Mouse (Mus musculus): ENCODE data around the gene Trpm1. TPM values are rescaled to one million over a fixed set of nuclear protein-coding genes. Genes with fewer than 3 reads are reported as not detected.

The Trpm1 gene
- polyA plus RNA-seq, 1 experiment: not detected

- no peak overlapping the region for H3K4me3 ChIP-seq (replicated peaks; ENCODE audit: insufficient read depth, low read depth, low read length)
- TF ChIP-seq CTCF (IDR thresholded peaks at IDR 0.05; ENCODE audit: borderline replicate concordance, insufficient read depth, low read depth, low read length) (no peak), POLR2A (IDR thresholded peaks at IDR 0.05; ENCODE audit: borderline replicate concordance, insufficient read depth, low read length) (no peak)
- no peaks in the 10 kb centered on the region for H3K27me3 ChIP-seq (ENCODE audit: control insufficient read depth, insufficient read depth, low read length)
- 67% methylated on average over 9 of the region's 9 CpGs for WGBS
- no peak for DNase-seq
- no peaks in the 10 kb centered on the region for H3K4me1 ChIP-seq (ENCODE audit: control insufficient read depth, insufficient read depth, low read length)
- H3K27ac ChIP-seq (ENCODE audit: insufficient read depth, low read length): no peak overlapping the region
Observed at GRCm38 (mm10) chr7:64239138-64239805, 85.6 kb downstream of the Trpm1 start.

GRCm38 (mm10) chr7:64239806-64240315 is 86.2 kb downstream of the Trpm1 start:
- H3K27ac ChIP-seq (ENCODE audit: insufficient read depth, low read length): no peak overlapping the region
- peak in 1 of 2 experiments; percentile 47 for DNase-seq
- H3K4me3 ChIP-seq (replicated peaks; ENCODE audit: insufficient read depth, low read depth, low read length): no peak overlapping the region
- H3K4me1 ChIP-seq (ENCODE audit: control insufficient read depth, insufficient read depth, low read length): no peaks in the 10 kb centered on the region
- 18% methylated on average over 4 of the region's 4 CpGs for WGBS
- no peaks in the 10 kb centered on the region for H3K27me3 ChIP-seq (ENCODE audit: control insufficient read depth, insufficient read depth, low read length)
- no peak for TF ChIP-seq CTCF (IDR thresholded peaks at IDR 0.05; ENCODE audit: borderline replicate concordance, insufficient read depth, low read depth, low read length)
- TF ChIP-seq POLR2A (IDR thresholded peaks at IDR 0.05; ENCODE audit: borderline replicate concordance, insufficient read depth, low read length): no peak

- DNase-seq: no peak
- TF ChIP-seq POLR2A (IDR thresholded peaks at IDR 0.05; ENCODE audit: borderline replicate concordance, insufficient read depth, low read length) (no peak), CTCF (IDR thresholded peaks at IDR 0.05; ENCODE audit: borderline replicate concordance, insufficient read depth, low read depth, low read length) (no peak)
- H3K27ac ChIP-seq (ENCODE audit: insufficient read depth, low read length): no peak overlapping the region
- 72% methylated on average over 4 of the region's 4 CpGs for WGBS
- H3K4me3 ChIP-seq (replicated peaks; ENCODE audit: insufficient read depth, low read depth, low read length): no peak overlapping the region
- no peaks in the 10 kb centered on the region for H3K27me3 ChIP-seq (ENCODE audit: control insufficient read depth, insufficient read depth, low read length)
- H3K4me1 ChIP-seq (ENCODE audit: control insufficient read depth, insufficient read depth, low read length): no peaks in the 10 kb centered on the region
Observed at GRCm38 (mm10) chr7:64242424-64242823, 88.8 kb downstream of the Trpm1 start.

DNA sequence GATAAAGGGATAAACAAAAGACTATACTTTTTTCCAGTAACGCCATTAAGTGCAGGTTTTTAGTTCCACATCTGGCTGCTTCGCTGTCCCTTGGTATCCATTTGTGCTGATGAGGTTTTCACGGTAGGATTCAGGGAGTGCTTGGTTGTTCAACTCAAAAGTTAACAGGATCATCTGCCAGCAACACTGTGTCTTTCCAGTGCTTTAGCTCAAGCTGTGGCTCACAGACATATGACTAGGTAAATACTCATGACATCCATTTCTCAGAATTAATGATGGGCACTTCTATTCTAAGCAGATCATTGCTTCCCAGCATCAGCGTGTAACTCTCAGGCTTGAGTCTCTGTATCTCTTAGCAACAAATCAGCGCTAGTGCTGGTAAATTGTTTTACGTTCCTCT is 90.7 kb downstream of the Trpm1 start:
- Histone ChIP-seq H3K27me3 (ENCODE audit: control insufficient read depth, insufficient read depth, low read length) (no peaks in the 10 kb centered on the region), H3K27ac (ENCODE audit: insufficient read depth, low read length) (no peak overlapping the region), H3K4me1 (ENCODE audit: control insufficient read depth, insufficient read depth, low read length) (no peaks in the 10 kb centered on the region), H3K4me3 (replicated peaks; ENCODE audit: insufficient read depth, low read depth, low read length) (no peak overlapping the region)
- no peak for DNase-seq
- 90% methylated on average over 6 of the region's 6 CpGs for WGBS
- TF ChIP-seq POLR2A (IDR thresholded peaks at IDR 0.05; ENCODE audit: borderline replicate concordance, insufficient read depth, low read length): no peak
- TF ChIP-seq CTCF (IDR thresholded peaks at IDR 0.05; ENCODE audit: borderline replicate concordance, insufficient read depth, low read depth, low read length): no peak

DNA sequence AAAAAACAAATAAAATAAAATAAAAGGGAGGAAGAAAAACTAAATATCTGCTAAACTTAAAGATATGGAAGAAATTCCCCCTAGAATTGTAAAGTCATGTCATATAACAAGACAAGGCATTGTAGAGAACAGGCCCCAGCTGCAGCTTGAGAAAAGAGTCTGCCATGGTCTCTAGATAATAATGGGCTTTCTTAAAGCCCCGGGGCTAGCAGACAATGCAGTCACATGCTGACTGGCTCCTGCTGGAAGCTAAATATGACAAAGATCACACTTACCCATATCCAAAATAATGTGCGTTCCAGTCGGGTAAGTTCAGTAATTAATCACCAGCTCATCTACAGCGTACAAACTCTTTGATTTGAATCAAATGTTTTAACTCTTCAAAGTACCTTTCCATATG is 93.1 kb downstream of the Trpm1 start:
- TF ChIP-seq CTCF (IDR thresholded peaks at IDR 0.05; ENCODE audit: borderline replicate concordance, insufficient read depth, low read depth, low read length): no peak
- no peak for TF ChIP-seq POLR2A (IDR thresholded peaks at IDR 0.05; ENCODE audit: borderline replicate concordance, insufficient read depth, low read length)
- 42% methylated on average over 4 of the region's 4 CpGs for WGBS
- no peak overlapping the region for H3K4me3 ChIP-seq (replicated peaks; ENCODE audit: insufficient read depth, low read depth, low read length)
- no peak overlapping the region for H3K27ac ChIP-seq (ENCODE audit: insufficient read depth, low read length)
- H3K27me3 ChIP-seq (ENCODE audit: control insufficient read depth, insufficient read depth, low read length): no peaks in the 10 kb centered on the region
- no peak for DNase-seq
- H3K4me1 ChIP-seq (ENCODE audit: control insufficient read depth, insufficient read depth, low read length): no peaks in the 10 kb centered on the region

DNA sequence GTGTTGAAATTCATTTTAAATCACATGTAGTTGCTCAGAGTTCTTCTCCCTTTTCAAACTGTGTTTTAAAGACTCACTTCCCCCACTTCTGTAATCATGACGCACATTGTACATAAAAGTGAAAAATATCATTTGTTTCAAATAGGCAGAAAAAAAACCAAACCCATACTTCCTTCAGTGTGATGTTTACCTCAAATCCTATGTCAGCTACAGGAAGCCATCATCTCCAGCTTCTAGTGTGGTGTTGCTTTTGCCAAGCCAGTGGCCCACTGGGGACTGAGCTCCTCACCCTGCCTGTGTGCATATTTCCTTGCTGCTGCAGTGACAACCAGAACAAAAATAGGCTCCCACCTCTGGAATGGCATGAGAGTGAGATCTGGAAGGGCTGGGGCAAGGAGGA is 94.7 kb downstream of the Trpm1 start:
- H3K27me3 ChIP-seq (ENCODE audit: control insufficient read depth, insufficient read depth, low read length): no peaks in the 10 kb centered on the region
- H3K4me1 ChIP-seq (ENCODE audit: control insufficient read depth, insufficient read depth, low read length): no peaks in the 10 kb centered on the region
- 88% methylated on average over 1 of the region's 1 CpGs for WGBS
- no peak overlapping the region for H3K27ac ChIP-seq (ENCODE audit: insufficient read depth, low read length)
- TF ChIP-seq CTCF (IDR thresholded peaks at IDR 0.05; ENCODE audit: borderline replicate concordance, insufficient read depth, low read depth, low read length) (no peak), POLR2A (IDR thresholded peaks at IDR 0.05; ENCODE audit: borderline replicate concordance, insufficient read depth, low read length) (no peak)
- no peak for DNase-seq
- no peak overlapping the region for H3K4me3 ChIP-seq (replicated peaks; ENCODE audit: insufficient read depth, low read depth, low read length)

- 79% methylated on average over 4 of the region's 4 CpGs for WGBS
- no peak for TF ChIP-seq CTCF (IDR thresholded peaks at IDR 0.05; ENCODE audit: borderline replicate concordance, insufficient read depth, low read depth, low read length)
- no peak for TF ChIP-seq POLR2A (IDR thresholded peaks at IDR 0.05; ENCODE audit: borderline replicate concordance, insufficient read depth, low read length)
- Histone ChIP-seq H3K4me3 (replicated peaks; ENCODE audit: insufficient read depth, low read depth, low read length) (no peak overlapping the region), H3K27ac (ENCODE audit: insufficient read depth, low read length) (no peak overlapping the region), H3K4me1 (ENCODE audit: control insufficient read depth, insufficient read depth, low read length) (no peaks in the 10 kb centered on the region), H3K27me3 (ENCODE audit: control insufficient read depth, insufficient read depth, low read length) (no peaks in the 10 kb centered on the region)
- no peak for DNase-seq
Observed at GRCm38 (mm10) chr7:64249715-64250114, 96.1 kb downstream of the Trpm1 start.

- no peaks in the 10 kb centered on the region for H3K4me1 ChIP-seq (ENCODE audit: control insufficient read depth, insufficient read depth, low read length)
- TF ChIP-seq POLR2A (IDR thresholded peaks at IDR 0.05; ENCODE audit: borderline replicate concordance, insufficient read depth, low read length): no peak
- TF ChIP-seq CTCF (IDR thresholded peaks at IDR 0.05; ENCODE audit: borderline replicate concordance, insufficient read depth, low read depth, low read length): no peak
- H3K4me3 ChIP-seq (replicated peaks; ENCODE audit: insufficient read depth, low read depth, low read length): no peak overlapping the region
- no peak overlapping the region for H3K27ac ChIP-seq (ENCODE audit: insufficient read depth, low read length)
- H3K27me3 ChIP-seq (ENCODE audit: control insufficient read depth, insufficient read depth, low read length): no peaks in the 10 kb centered on the region
- no peak for DNase-seq
- WGBS: 89% methylated on average over 7 of the region's 7 CpGs
Observed at GRCm38 (mm10) chr7:64250417-64250816, 96.8 kb downstream of the Trpm1 start.

Measured in cerebellum, adult 2 months (tissue).